Mouse (Mus musculus): ENCODE measurements around the gene Faim. TPM values are rescaled to one million over a fixed set of nuclear protein-coding genes. Genes with fewer than 3 reads are reported as not detected.

Gene Faim
- total and polyA plus RNA-seq, 3 experiments: 30.7 to 53.6 TPM; not detected in 1

DNA sequence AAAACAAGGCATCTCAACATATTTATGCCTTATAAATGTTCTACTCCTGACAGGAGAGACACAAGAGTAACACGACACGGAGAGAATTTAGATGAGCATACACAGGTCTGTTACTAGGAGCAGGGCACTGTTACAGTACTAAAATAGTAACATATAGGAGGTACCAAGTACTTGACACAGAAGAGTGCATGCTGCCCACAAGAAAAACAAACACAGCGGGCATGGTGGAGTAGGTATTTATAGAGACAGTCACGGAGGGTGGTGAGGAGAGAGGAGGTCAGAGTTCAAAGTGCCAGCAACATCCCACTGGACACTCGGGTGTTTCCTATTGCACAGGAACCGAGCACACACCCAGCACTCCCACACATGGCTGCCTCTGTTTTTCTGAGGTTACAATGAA lies 63.6 kb downstream of the Faim start:
- no peaks in the 10 kb centered on the region for H3K9me3 ChIP-seq (replicated peaks; ENCODE audit: insufficient read depth, low read length)
- H3K36me3 ChIP-seq (ENCODE audit: control insufficient read depth in 1 of 2, insufficient read depth in 2 of 2, low read length in 2 of 2): no peaks in the 10 kb centered on the region
- no peaks in the 10 kb centered on the region for H3K27me3 ChIP-seq (ENCODE audit: control insufficient read depth in 1 of 2, insufficient read depth in 2 of 2, low read length in 2 of 2)
- H3K27ac ChIP-seq (ENCODE audit: control insufficient read depth, low read depth, low read length): no peak overlapping the region
- H3K4me3 ChIP-seq (ENCODE audit: control insufficient read depth in 1 of 2, insufficient read depth in 1 of 2, low read depth in 2 of 2, low read length in 2 of 2): no peak overlapping the region
- no peaks in the 10 kb centered on the region for H3K4me1 ChIP-seq (ENCODE audit: control insufficient read depth in 1 of 2, insufficient read depth in 2 of 2, low read length in 2 of 2)
- no peak for DNase-seq (ENCODE audit: low read depth, low spot score)
- no peak overlapping the region for H3K9ac ChIP-seq (ENCODE audit: control insufficient read depth, low read depth, low read length, poor library complexity, severe bottlenecking)
- TF ChIP-seq POLR2A (IDR thresholded peaks at IDR 0.05; ENCODE audit: control insufficient read depth in 1 of 2, insufficient read depth in 1 of 2, low read depth in 1 of 2, low read length in 2 of 2, poor library complexity in 1 of 2) (no peak), TAL1 (IDR thresholded peaks at IDR 0.05; ENCODE audit: low read length) (no peak), GABPA (IDR thresholded peaks at IDR 0.05; ENCODE audit: low read depth, low read length) (no peak), BHLHE40 (IDR thresholded peaks at IDR 0.05; ENCODE audit: borderline replicate concordance, low read depth, low read length) (no peak), GATA1 (IDR thresholded peaks at IDR 0.05; ENCODE audit: low read depth, low read length) (no peak), USF2 (IDR thresholded peaks at IDR 0.05; ENCODE audit: borderline replicate concordance in 1 of 2, insufficient read depth in 1 of 2, low read depth in 1 of 2, low read length in 2 of 2) (no peak), MXI1 (IDR thresholded peaks at IDR 0.05; ENCODE audit: low read depth, low read length) (no peak), MAX (IDR thresholded peaks at IDR 0.05; ENCODE audit: low read length) (no peak), SIN3A (IDR thresholded peaks at IDR 0.05; ENCODE audit: low read length) (no peak), HCFC1 (IDR thresholded peaks at IDR 0.05; ENCODE audit: low read depth, low read length) (no peak), MAFK (IDR thresholded peaks at IDR 0.05; ENCODE audit: borderline replicate concordance, low read depth, low read length) (no peak), NRF1 (IDR thresholded peaks at IDR 0.05; ENCODE audit: insufficient read depth, low read depth, low read length, poor library complexity, severe bottlenecking) (no peak), NELFE (IDR thresholded peaks at IDR 0.05; ENCODE audit: low read depth, low read length) (no peak), POLR2AphosphoS2 (IDR thresholded peaks at IDR 0.05; ENCODE audit: low read length) (no peak), RAD21 (IDR thresholded peaks at IDR 0.05; ENCODE audit: low read depth, low read length) (no peak), CHD1 (IDR thresholded peaks at IDR 0.05; ENCODE audit: low read depth, low read length) (no peak)
- H3K79me2 ChIP-seq (ENCODE audit: control insufficient read depth, insufficient read depth, low read length, poor library complexity): no peaks in the 10 kb centered on the region

Other genes starting within 250 kb of the Faim start
- not detected in 2 replicates for gene Prr23a1, start 143.9 kb upstream of the Faim start, total RNA-seq (2012; rRNA removed)
- gene Prr23a1, start 143.9 kb upstream of the Faim start, polyA plus RNA-seq (2012; ENCODE audit: insufficient read depth in 1 of 2, insufficient read length in 2 of 2, low read depth in 1 of 2, low replicate concordance in 2 of 2, missing spikeins in 1 of 2): not detected
- not detected in 2 replicates for gene Prr23a2, start 129.9 kb upstream of the Faim start, total RNA-seq (2012; rRNA removed)
- not detected for gene Prr23a2, start 129.9 kb upstream of the Faim start, polyA plus RNA-seq (2012; ENCODE audit: insufficient read depth in 1 of 2, insufficient read length in 2 of 2, low read depth in 1 of 2, low replicate concordance in 2 of 2, missing spikeins in 1 of 2)
- not detected in 2 replicates for gene Prr23a3, start 121.6 kb upstream of the Faim start, total RNA-seq (2012; rRNA removed)
- gene Prr23a3, start 121.6 kb upstream of the Faim start, polyA plus RNA-seq (2012; ENCODE audit: insufficient read depth in 1 of 2, insufficient read length in 2 of 2, low read depth in 1 of 2, low replicate concordance in 2 of 2, missing spikeins in 1 of 2): not detected
- not detected in 2 replicates for gene 7420426K07Rik, start 83.3 kb upstream of the Faim start, total RNA-seq (2012; rRNA removed)
- not detected for gene 7420426K07Rik, start 83.3 kb upstream of the Faim start, polyA plus RNA-seq (2012; ENCODE audit: insufficient read depth in 1 of 2, insufficient read length in 2 of 2, low read depth in 1 of 2, low replicate concordance in 2 of 2, missing spikeins in 1 of 2)
- gene Foxl2, start 31.1 kb upstream of the Faim start, total RNA-seq (2012; rRNA removed): not detected in 2 replicates
- gene Foxl2, start 31.1 kb upstream of the Faim start, polyA plus RNA-seq (2012; ENCODE audit: insufficient read depth in 1 of 2, insufficient read length in 2 of 2, low read depth in 1 of 2, low replicate concordance in 2 of 2, missing spikeins in 1 of 2): not detected
- gene Gm1123, start 49.3 kb downstream of the Faim start, total RNA-seq (2012; rRNA removed): not detected in 2 replicates
- gene Gm1123, start 49.3 kb downstream of the Faim start, polyA plus RNA-seq (2012; ENCODE audit: insufficient read depth in 1 of 2, insufficient read length in 2 of 2, low read depth in 1 of 2, low replicate concordance in 2 of 2, missing spikeins in 1 of 2): not detected
- gene Pik3cb, start 154.2 kb downstream of the Faim start, total RNA-seq (2012; rRNA removed): 2.2 and 2.4 TPM in 2 replicates
- gene Pik3cb, start 154.2 kb downstream of the Faim start, polyA plus RNA-seq (2012; ENCODE audit: insufficient read depth in 1 of 2, insufficient read length in 2 of 2, low read depth in 1 of 2, low replicate concordance in 2 of 2, missing spikeins in 1 of 2): 1 to 10 TPM in 1 of 2 experiments, not detected in 1; 7.6 TPM